Mouse (Mus musculus) cerebellum, adult 2 months (tissue): ENCODE results near the gene Smc5.

Experiments used
- CTCF ChIP-seq: fragments of 200-500 bp; IDR thresholded peaks from 2 replicates; pipeline ENCODE4 v1.5.1; 2011; ENCODE audit warnings: low read depth, mild to moderate bottlenecking, control low read depth, low read length, moderate library complexity, borderline replicate concordance; ENCODE audit not compliant: insufficient read depth
- POLR2A ChIP-seq: fragments of 200-500 bp; IDR thresholded peaks from 2 replicates; pipeline ENCODE4 v1.6.1; 2011; ENCODE audit warnings: low read length, control low read depth, borderline replicate concordance; ENCODE audit not compliant: insufficient read depth

DNA sequence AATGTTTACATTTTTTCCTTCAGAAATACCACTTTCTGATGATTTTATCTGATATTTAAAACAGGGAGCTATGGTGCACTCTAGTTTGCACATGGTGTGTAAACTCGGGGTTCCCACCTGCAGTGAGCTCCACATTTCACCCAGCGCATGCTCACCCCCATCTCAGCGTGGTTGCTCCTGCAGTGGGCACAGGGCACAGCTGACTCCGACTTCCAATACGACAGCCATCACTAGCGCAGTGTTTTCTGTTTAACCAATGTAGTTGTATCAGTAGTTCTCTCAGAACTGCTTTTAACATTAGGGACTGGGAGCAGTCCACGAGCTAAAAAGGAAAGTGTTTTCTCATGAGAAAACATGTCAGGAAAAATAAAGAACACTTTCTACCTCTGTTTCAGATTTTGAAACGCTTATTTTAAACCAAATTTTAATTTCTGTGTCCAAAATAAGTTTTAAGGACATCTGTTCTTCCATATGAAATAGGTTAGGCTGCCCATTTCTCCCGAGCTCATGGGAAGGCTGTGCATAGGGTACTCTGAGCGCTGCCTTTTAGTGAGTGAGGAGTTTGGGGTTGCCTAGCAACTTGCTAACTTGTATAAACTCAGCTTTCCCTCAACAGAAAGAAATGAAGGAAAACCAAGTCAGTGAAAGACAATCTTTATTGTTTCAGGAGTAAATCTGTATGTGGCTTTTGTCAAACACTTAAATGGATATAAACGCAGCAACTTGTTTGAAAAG lies 107.0 kb downstream of the Smc5 start:
- TF ChIP-seq POLR2A, result no peak
- no peak for TF ChIP-seq CTCF
